Mouse (Mus musculus): Measurements from ENCODE around the gene Usp6nl. TPM values are rescaled to one million over a fixed set of nuclear protein-coding genes. Genes with fewer than 3 reads are reported as not detected.
A peak's percentile ranks its signal among the peaks of the same experiment; 100 is the strongest.

Usp6nl gene
- polyA plus RNA-seq, 1 experiment from 2014 or later, result 8.5 TPM

- Histone ChIP-seq H3K27ac (ENCODE audit: low read depth, low read length) (no peak overlapping the region; the same call in 1 of the 2 replicates), H3K27me3 (replicated peaks; ENCODE audit: control insufficient read depth, insufficient read depth, low read length) (0 out of 2 replicates have a peak, but pooled peaks cover 3% of the 10 kb centered on the region), H3K4me1 (replicated peaks; ENCODE audit: control insufficient read depth, insufficient read depth, low read length) (no peaks in the 10 kb centered on the region), H3K4me2 (no peak overlapping the region), H3K36me3 (ENCODE audit: control insufficient read depth, insufficient read depth, low read length) (no peaks in the 10 kb centered on the region), H3K9me3 (ENCODE audit: control insufficient read depth, low read length) (no peaks in the 10 kb centered on the region), H3K4me3 (ENCODE audit: low read depth, low read length) (no peak overlapping the region), H3K9ac (ENCODE audit: low read depth, low read length) (no peak overlapping the region)
- ATAC-seq (replicated peaks; ENCODE audit: low FRiP score) (no peak), DNase-seq (ENCODE audit: low spot score) (no peak)
- WGBS, result 49% methylated on average over 7 of the region's 7 CpGs
Observed at GRCm38 (mm10) chr2:6294993-6295628, 27.4 kb upstream of the Usp6nl start.

GRCm38 (mm10) chr2:6304768-6305167 lies 17.7 kb upstream of the Usp6nl start:
- DNase-seq (ENCODE audit: low spot score), result no peak
- H3K27ac ChIP-seq (ENCODE audit: low read depth, low read length), result no peak overlapping the region
- H3K4me1 ChIP-seq (replicated peaks; ENCODE audit: control insufficient read depth, insufficient read depth, low read length), result no peaks in the 10 kb centered on the region
- H3K27me3 ChIP-seq (replicated peaks; ENCODE audit: control insufficient read depth, insufficient read depth, low read length), result no peaks in the 10 kb centered on the region
- no peaks in the 10 kb centered on the region for H3K9me3 ChIP-seq (ENCODE audit: control insufficient read depth, low read length)
- no peak for ATAC-seq (replicated peaks; ENCODE audit: low FRiP score)
- no peak overlapping the region for H3K9ac ChIP-seq (ENCODE audit: low read depth, low read length)
- no peaks in the 10 kb centered on the region for H3K36me3 ChIP-seq (ENCODE audit: control insufficient read depth, insufficient read depth, low read length)
- 79% methylated on average over 4 of the region's 4 CpGs for WGBS
- H3K4me2 ChIP-seq, result no peak overlapping the region
- H3K4me3 ChIP-seq (ENCODE audit: low read depth, low read length), result no peak overlapping the region

- DNase-seq (ENCODE audit: low spot score) (no peak), ATAC-seq (replicated peaks; ENCODE audit: low FRiP score) (no peak)
- no peak overlapping the region for H3K4me3 ChIP-seq (ENCODE audit: low read depth, low read length)
- 78% methylated on average over 3 of the region's 3 CpGs for WGBS
- no peaks in the 10 kb centered on the region for H3K4me1 ChIP-seq (replicated peaks; ENCODE audit: control insufficient read depth, insufficient read depth, low read length)
- H3K27me3 ChIP-seq (replicated peaks; ENCODE audit: control insufficient read depth, insufficient read depth, low read length), result no peaks in the 10 kb centered on the region
- no peaks in the 10 kb centered on the region for H3K9me3 ChIP-seq (ENCODE audit: control insufficient read depth, low read length)
- no peak overlapping the region for H3K27ac ChIP-seq (ENCODE audit: low read depth, low read length)
- no peak overlapping the region for H3K4me2 ChIP-seq
- H3K36me3 ChIP-seq (ENCODE audit: control insufficient read depth, insufficient read depth, low read length), result no peaks in the 10 kb centered on the region
- H3K9ac ChIP-seq (ENCODE audit: low read depth, low read length), result no peak overlapping the region
Observed at GRCm38 (mm10) chr2:6306861-6307260, 15.6 kb upstream of the Usp6nl start.

- H3K4me3 ChIP-seq (ENCODE audit: low read depth, low read length), result no peak overlapping the region
- no peak overlapping the region for H3K4me2 ChIP-seq
- no peak for ATAC-seq (replicated peaks; ENCODE audit: low FRiP score)
- H3K9me3 ChIP-seq (ENCODE audit: control insufficient read depth, low read length), result no peaks in the 10 kb centered on the region
- no peak overlapping the region for H3K9ac ChIP-seq (ENCODE audit: low read depth, low read length)
- H3K36me3 ChIP-seq (ENCODE audit: control insufficient read depth, insufficient read depth, low read length), result no peaks in the 10 kb centered on the region
- no peak overlapping the region for H3K27ac ChIP-seq (ENCODE audit: low read depth, low read length)
- H3K27me3 ChIP-seq (replicated peaks; ENCODE audit: control insufficient read depth, insufficient read depth, low read length), result no peaks in the 10 kb centered on the region
- 67% methylated on average over 6 of the region's 6 CpGs for WGBS
- no peaks in the 10 kb centered on the region for H3K4me1 ChIP-seq (replicated peaks; ENCODE audit: control insufficient read depth, insufficient read depth, low read length)
- DNase-seq (ENCODE audit: low spot score), result no peak
Observed at GRCm38 (mm10) chr2:6309373-6309821, 13.1 kb upstream of the Usp6nl start.

- WGBS, result 85% methylated on average over 10 of the region's 10 CpGs
Observed at GRCm38 (mm10) chr2:6312764-6313163, 9.7 kb upstream of the Usp6nl start.

GRCm38 (mm10) chr2:6313733-6314132 lies 8.7 kb upstream of the Usp6nl start:
- DNase-seq (ENCODE audit: low spot score) (no peak), ATAC-seq (replicated peaks; ENCODE audit: low FRiP score) (no peak)
- H3K4me2 ChIP-seq, result no peak overlapping the region
- no peaks in the 10 kb centered on the region for H3K9me3 ChIP-seq (ENCODE audit: control insufficient read depth, low read length)
- no peaks in the 10 kb centered on the region for H3K4me1 ChIP-seq (replicated peaks; ENCODE audit: control insufficient read depth, insufficient read depth, low read length)
- WGBS, result 90% methylated on average over 1 of the region's 1 CpGs
- no peaks in the 10 kb centered on the region for H3K27me3 ChIP-seq (replicated peaks; ENCODE audit: control insufficient read depth, insufficient read depth, low read length)
- H3K36me3 ChIP-seq (ENCODE audit: control insufficient read depth, insufficient read depth, low read length), result no peaks in the 10 kb centered on the region
- no peak overlapping the region for H3K9ac ChIP-seq (ENCODE audit: low read depth, low read length)
- H3K27ac ChIP-seq (ENCODE audit: low read depth, low read length), result no peak overlapping the region
- H3K4me3 ChIP-seq (ENCODE audit: low read depth, low read length), result no peak overlapping the region

More at GRCm38 (mm10) chr2:6312764-6313163, 9.7 kb upstream of the Usp6nl start:
- no peak overlapping the region for H3K9ac ChIP-seq (ENCODE audit: low read depth, low read length)
- H3K9me3 ChIP-seq (ENCODE audit: control insufficient read depth, low read length), result no peaks in the 10 kb centered on the region
- DNase-seq (ENCODE audit: low spot score), result no peak
- H3K27ac ChIP-seq (ENCODE audit: low read depth, low read length), result no peak overlapping the region
- no peaks in the 10 kb centered on the region for H3K27me3 ChIP-seq (replicated peaks; ENCODE audit: control insufficient read depth, insufficient read depth, low read length)
- H3K4me3 ChIP-seq (ENCODE audit: low read depth, low read length), result no peak overlapping the region
- H3K4me1 ChIP-seq (replicated peaks; ENCODE audit: control insufficient read depth, insufficient read depth, low read length), result no peaks in the 10 kb centered on the region
- no peak for ATAC-seq (replicated peaks; ENCODE audit: low FRiP score)
- no peak overlapping the region for H3K4me2 ChIP-seq
- no peaks in the 10 kb centered on the region for H3K36me3 ChIP-seq (ENCODE audit: control insufficient read depth, insufficient read depth, low read length)

- H3K9me3 ChIP-seq (ENCODE audit: control insufficient read depth, low read length), result no peaks in the 10 kb centered on the region
- H3K4me2 ChIP-seq, result no peak overlapping the region
- peaks cover 15% of the 10 kb centered on the region for H3K4me1 ChIP-seq (replicated peaks; ENCODE audit: control insufficient read depth, insufficient read depth, low read length)
- no peak for DNase-seq (ENCODE audit: low spot score)
- no peaks in the 10 kb centered on the region; the same call in 1 of the 2 replicates for H3K27me3 ChIP-seq (replicated peaks; ENCODE audit: control insufficient read depth, insufficient read depth, low read length)
- WGBS, result 75% methylated on average over 3 of the region's 3 CpGs
- no peak overlapping the region for H3K9ac ChIP-seq (ENCODE audit: low read depth, low read length)
- no peak overlapping the region for H3K27ac ChIP-seq (ENCODE audit: low read depth, low read length)
- H3K36me3 ChIP-seq (ENCODE audit: control insufficient read depth, insufficient read depth, low read length), result no peaks in the 10 kb centered on the region
- no peak overlapping the region for H3K4me3 ChIP-seq (ENCODE audit: low read depth, low read length)
- ATAC-seq (replicated peaks; ENCODE audit: low FRiP score), result no peak
Observed at GRCm38 (mm10) chr2:6320153-6320552, 2.3 kb upstream of the Usp6nl start.

GRCm38 (mm10) chr2:6321769-6322375 lies 595 bp upstream of the Usp6nl start:
- 14% methylated on average over 9 of the region's 9 CpGs for WGBS
- H3K36me3 ChIP-seq (ENCODE audit: control insufficient read depth, insufficient read depth, low read length), result no peaks in the 10 kb centered on the region
- H3K27ac ChIP-seq (ENCODE audit: low read depth, low read length), result peak overlapping the region; percentile 97
- peak overlapping the region; percentile 98 for H3K4me3 ChIP-seq (ENCODE audit: low read depth, low read length)
- H3K4me1 ChIP-seq (replicated peaks; ENCODE audit: control insufficient read depth, insufficient read depth, low read length), result peaks cover 15% of the 10 kb centered on the region
- H3K4me2 ChIP-seq, result peak overlapping the region; percentile 90
- no peaks in the 10 kb centered on the region; the same call in 1 of the 2 replicates for H3K27me3 ChIP-seq (replicated peaks; ENCODE audit: control insufficient read depth, insufficient read depth, low read length)
- peak overlapping the region; percentile 97 for H3K9ac ChIP-seq (ENCODE audit: low read depth, low read length)
- no peak for DNase-seq (ENCODE audit: low spot score)
- peak; percentile 42 for ATAC-seq (replicated peaks; ENCODE audit: low FRiP score)
- no peaks in the 10 kb centered on the region for H3K9me3 ChIP-seq (ENCODE audit: control insufficient read depth, low read length)
